ENCODE assay signal across 22 mouse cellular contexts in the genomic region with DNA sequence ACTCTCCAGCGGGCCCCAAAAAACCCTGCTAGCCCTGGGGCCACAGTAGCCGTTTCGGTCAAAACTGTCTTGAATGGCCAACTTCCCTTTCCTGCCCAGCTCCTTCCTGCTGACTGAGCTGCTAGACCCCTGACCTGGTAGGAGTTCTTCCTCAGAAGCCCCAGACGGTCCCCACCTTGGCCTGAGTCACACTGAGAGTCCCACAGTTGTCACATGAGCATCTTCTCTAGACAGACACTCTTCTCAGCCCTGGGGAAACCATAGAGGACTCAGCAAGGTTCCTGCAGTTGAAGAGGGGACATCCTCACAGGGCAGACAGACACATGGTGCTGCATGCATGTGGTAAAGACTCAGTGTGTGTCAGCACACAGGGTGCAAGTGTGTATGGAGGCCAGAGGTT. TPM values are rescaled to one million over a fixed set of nuclear protein-coding genes. Genes with fewer than 3 reads are reported as not detected.
DNase-seq lines count a peak whose midpoint lies in the region; ATAC-seq and TF ChIP-seq lines count a peak whose summit lies in the region.
"Had no signal": no experiment of that assay in that cellular context is flagged by ENCODE, and none has a peak within 500 bp of the region (broad histone marks: within the 10 kb centered on the region; RNA-seq: fewer than 3 reads in every experiment).

No protein-coding gene starts in this region.

- no peak for ATAC-seq in kidney, embryonic 16.5 days (ENCODE audit: low FRiP score, low TSS enrichment)
- ATAC-seq: forebrain, embryonic 16.5 days; hindbrain, postnatal 0 days; Patski had no signal

- no peak overlapping the region for H3K4me2 ChIP-seq in myocyte (ENCODE audit: low read depth)
- H3K4me2 ChIP-seq in kidney, embryonic 16.5 days (replicated peaks; ENCODE audit: low read depth, low read length), result no peak overlapping the region
- H3K4me2 ChIP-seq: embryonic facial prominence, embryonic 13.5 days; forebrain, embryonic 12.5 days; hindbrain, embryonic 12.5 days had no signal

- H3K27ac ChIP-seq in bone marrow macrophage, adult 2 months (ENCODE audit: insufficient read depth, low read depth, low read length), result peak overlapping the region; percentile 43
- no peak overlapping the region for H3K27ac ChIP-seq in kidney, embryonic 16.5 days (ENCODE audit: low read length)
- H3K27ac ChIP-seq: embryonic facial prominence, embryonic 13.5 days; forebrain, embryonic 12.5 days; heart, embryonic 10.5 days; hindbrain, embryonic 12.5 days; hindbrain, postnatal 0 days had no signal

- TF ChIP-seq POLR2A in bone marrow macrophage, adult 2 months (IDR thresholded peaks at IDR 0.05; ENCODE audit: borderline replicate concordance, low read depth, low read length), result no peak
- TF ChIP-seq POLR2A in myocyte (IDR thresholded peaks at IDR 0.05; ENCODE audit: insufficient read length, low read depth), result peak; percentile 22

- no peak overlapping the region for H3K9ac ChIP-seq in kidney, embryonic 16.5 days (replicated peaks; ENCODE audit: low read length)
- H3K9ac ChIP-seq: embryonic facial prominence, embryonic 13.5 days; forebrain, embryonic 12.5 days; hindbrain, embryonic 12.5 days had no signal

- H3K4me1 ChIP-seq in bone marrow macrophage, adult 2 months (ENCODE audit: control insufficient read depth, insufficient read depth, low read length), result peaks cover 33% of the 10 kb centered on the region
- peaks cover 56% of the 10 kb centered on the region for H3K4me1 ChIP-seq in kidney, embryonic 16.5 days (ENCODE audit: insufficient read depth, low read length)

- H3K79me2 ChIP-seq in myocyte (ENCODE audit: control insufficient read depth, insufficient read depth), result no peaks in the 10 kb centered on the region

- no peak overlapping the region for H3ac ChIP-seq in myocyte (ENCODE audit: control insufficient read depth, insufficient read length)

- no peak for TF ChIP-seq CTCF in bone marrow macrophage, adult 2 months (IDR thresholded peaks at IDR 0.05; ENCODE audit: low read depth, low read length)

- H3K36me3 ChIP-seq in myocyte (ENCODE audit: control insufficient read depth, insufficient read depth), result peaks cover 27% of the 10 kb centered on the region
- no peaks in the 10 kb centered on the region for H3K36me3 ChIP-seq in kidney, embryonic 16.5 days (ENCODE audit: insufficient read depth, low read length)
- H3K36me3 ChIP-seq: embryonic facial prominence, embryonic 13.5 days; forebrain, embryonic 12.5 days; heart, embryonic 10.5 days; hindbrain, embryonic 12.5 days had no signal

- no peaks in the 10 kb centered on the region for H3K27me3 ChIP-seq in myocyte (ENCODE audit: control insufficient read depth, insufficient read depth, insufficient read length)
- no peaks in the 10 kb centered on the region for H3K27me3 ChIP-seq in kidney, embryonic 16.5 days (ENCODE audit: insufficient read depth, low read length)
- H3K27me3 ChIP-seq: Patski had no signal

- H3K9me3 ChIP-seq in kidney, embryonic 16.5 days (ENCODE audit: low read length), result no peaks in the 10 kb centered on the region
- H3K9me3 ChIP-seq: embryonic facial prominence, embryonic 13.5 days; forebrain, embryonic 12.5 days; heart, embryonic 10.5 days; hindbrain, embryonic 12.5 days had no signal

- H3K4me3 ChIP-seq in bone marrow macrophage, adult 2 months (ENCODE audit: insufficient read depth, low read length), result no peak overlapping the region
- no peak overlapping the region for H3K4me3 ChIP-seq in myocyte
- no peak overlapping the region for H3K4me3 ChIP-seq in kidney, embryonic 16.5 days (ENCODE audit: low read length)
- H3K4me3 ChIP-seq: embryonic facial prominence, embryonic 13.5 days; forebrain, embryonic 12.5 days; heart, embryonic 10.5 days; hindbrain, embryonic 12.5 days had no signal

- peak; percentile 43 for DNase-seq in lung, postnatal 25 days (ENCODE audit: low spot score)
- no peak for DNase-seq in lung, postnatal 10 days
- DNase-seq in A20 (ENCODE audit: low read depth, low spot score), result peak; percentile 33
- DNase-seq in cerebellum, postnatal 14 days, result no peak
- no peak for DNase-seq in cerebellum, adult 8-10 months
- DNase-seq: adrenal gland, adult 2 months; adrenal gland, postnatal 25 days; cerebellum, adult 9-10 months; cerebellum, postnatal 36 days; gastrocnemius, postnatal 10 days; heart, postnatal 10 days; heart, postnatal 4 days had no signal

- WGBS in kidney, embryonic 16.5 days, result 83% methylated on average over 4 of the region's 4 CpGs

TF ChIP-seq in myocyte, 11 proteins besides CTCF, POLR2A, EP300 and RAD21:
- no peak for TF ChIP-seq E2F4 (IDR thresholded peaks at IDR 0.05; ENCODE audit: insufficient read depth)
- no peak for TF ChIP-seq SRF (IDR thresholded peaks at IDR 0.05; ENCODE audit: control insufficient read depth, insufficient read length, low read depth)
- no peak for TF ChIP-seq TCF3 (IDR thresholded peaks at IDR 0.05; ENCODE audit: insufficient read length, low read depth)
- TF ChIP-seq CEBPB (IDR thresholded peaks at IDR 0.05; ENCODE audit: insufficient read depth, poor library complexity, severe bottlenecking), result no peak
- peak; percentile 87 for TF ChIP-seq POLR2AphosphoS2 (IDR thresholded peaks at IDR 0.05; ENCODE audit: insufficient read length, low read depth)
TF ChIP-seq in myocyte: peak in this region for 1.

RNA-seq across cellular contexts. Expression of a gene that starts 8.2 kb away (rescaled TPM):
- 0.90 and 1.5 TPM in 2 replicates for polyA plus RNA-seq in bone marrow macrophage, adult 2 months (2012; ENCODE audit: insufficient read depth, insufficient read length, missing spikeins)
- polyA plus RNA-seq in myocyte (2012; fragmentation: generic; extraction: Trizol), result 15.6 TPM
- polyA plus RNA-seq in kidney, embryonic 16.5 days (2015; fragmentation: Nextera tagmentation; extraction: Ambion mirVana), result 3.7 and 4.0 TPM in 2 replicates

RNA-seq across cellular contexts. Expression of a gene that starts 26.4 kb away (rescaled TPM):
- polyA plus RNA-seq in bone marrow macrophage, adult 2 months (2012; ENCODE audit: insufficient read depth, insufficient read length, missing spikeins), result 4.5 and 5.5 TPM in 2 replicates
- 36.3 TPM for polyA plus RNA-seq in myocyte (2012; fragmentation: generic; extraction: Trizol)
- polyA plus RNA-seq in kidney, embryonic 16.5 days (2015; fragmentation: Nextera tagmentation; extraction: Ambion mirVana), result 18.3 and 21.1 TPM in 2 replicates

RNA-seq across cellular contexts. Expression of a gene that starts 48.8 kb away (rescaled TPM):
- 48.1 and 51.2 TPM in 2 replicates for polyA plus RNA-seq in bone marrow macrophage, adult 2 months (2012; ENCODE audit: insufficient read depth, insufficient read length, missing spikeins)
- 110 TPM for polyA plus RNA-seq in myocyte (2012; fragmentation: generic; extraction: Trizol)
- 75.0 and 80.5 TPM in 2 replicates for polyA plus RNA-seq in kidney, embryonic 16.5 days (2015; fragmentation: Nextera tagmentation; extraction: Ambion mirVana)

Comparison
In these comparisons a context has a peak if more than half of its experiments do, and no peak if none do; other contexts are left out.
1. DNase-seq: peak in lung, postnatal 25 days (single experiment) and A20 (single experiment); none in lung, postnatal 10 days (single experiment), cerebellum, postnatal 14 days (0 of 2) and cerebellum, adult 8-10 months (single experiment).